Mouse (Mus musculus) heart, embryonic 14.5 days (tissue): ENCODE results near the gene Glo1. TPM values are rescaled to one million over a fixed set of nuclear protein-coding genes. Genes with fewer than 3 reads are reported as not detected.

Experiments
- ATAC-seq: fragments of 200-750 bp; cut with Nextera tagmentation; 2 replicates; pipeline ENCODE4 v1.8.0; 2017; ENCODE audit warnings: low read depth, moderate TSS enrichment; ENCODE audit not compliant: insufficient number of reproducible peaks, insufficient read depth, low FRiP score
- H3K27ac ChIP-seq, 2 experiments: fragments of 200-500 bp in 1 of 2; fragments of 300-500 bp in 1 of 2; sonication (generic) in 1 of 2; replicated peaks in 1 of 2; 2 replicates each; pipeline ENCODE4 v1.5.1; 2012 to 2014; ENCODE audit warnings: low read depth in 2 of 2, low read length in 2 of 2, control low read depth in 1 of 2, mild to moderate bottlenecking in 1 of 2, mixed read lengths in 1 of 2; ENCODE audit not compliant: control insufficient read depth in 1 of 2, insufficient read depth in 1 of 2
- H3K27me3 ChIP-seq: fragments of 300-500 bp; sonication (generic); 2 replicates; pipeline ENCODE4 v1.6.1; 2014; ENCODE audit warnings: mild to moderate bottlenecking, low read length, control low read depth; ENCODE audit not compliant: control insufficient read depth, insufficient read depth
- H3K36me3 ChIP-seq: fragments of 300-500 bp; sonication (generic); 2 replicates; pipeline ENCODE4 v1.6.1; 2014; ENCODE audit warnings: mild to moderate bottlenecking, control low read depth, low read length, mixed read lengths; ENCODE audit not compliant: control insufficient read depth, insufficient read depth
- H3K4me1 ChIP-seq, 2 experiments: fragments of 200-500 bp in 1 of 2; fragments of 300-500 bp in 1 of 2; sonication (generic) in 1 of 2; 2 replicates each; pipeline ENCODE4 v1.6.1; 2012 to 2014; ENCODE audit warnings: low read length in 2 of 2, control low read depth in 1 of 2, mixed read lengths in 1 of 2; ENCODE audit not compliant: control insufficient read depth in 2 of 2, insufficient read depth in 2 of 2
- H3K4me2 ChIP-seq: fragments of 300-500 bp; sonication (generic); 2 replicates; pipeline ENCODE4 v1.6.1; 2014; ENCODE audit warnings: mild to moderate bottlenecking, low read length
- H3K4me3 ChIP-seq, 2 experiments: fragments of 200-500 bp in 1 of 2; fragments of 300-500 bp in 1 of 2; sonication (generic) in 1 of 2; 2 replicates each; pipeline ENCODE4 v1.5.1; 2012 to 2014; ENCODE audit warnings: low read length in 2 of 2, mild to moderate bottlenecking in 2 of 2, control low read depth in 1 of 2, low read depth in 1 of 2, moderate library complexity in 1 of 2; ENCODE audit not compliant: control insufficient read depth in 1 of 2, insufficient read depth in 1 of 2
- H3K9ac ChIP-seq: fragments of 300-500 bp; sonication (generic); 2 replicates; pipeline ENCODE4 v1.6.1; 2014; ENCODE audit warnings: mild to moderate bottlenecking, low read length
- H3K9me3 ChIP-seq: fragments of 300-500 bp; sonication (generic); 2 replicates; pipeline ENCODE4 v1.6.1; 2016; ENCODE audit warnings: low read length, control low read depth; ENCODE audit not compliant: control insufficient read depth
- WGBS: fragments of 180-500 bp; shearing (Covaris S2); extraction: QIAGEN DNeasy Blood & Tissue Kit; methylation state at CpG from one replicate; pipeline ENCODE4 v1.1.7; 2014; 5-methylcytosine and 5-hydroxymethylcytosine counted together
- polyA plus RNA-seq: library from polyadenylated mRNA; unstranded; fragments of >200 nt; fragmentation: Nextera tagmentation; extraction: Ambion mirVana; gene quantifications from 2 replicates; pipeline ENCODE4 v1.2.1, GENCODE M21; 2014

Gene Glo1
- polyA plus RNA-seq, 1 experiment from 2014 or later, result 225 TPM

DNA sequence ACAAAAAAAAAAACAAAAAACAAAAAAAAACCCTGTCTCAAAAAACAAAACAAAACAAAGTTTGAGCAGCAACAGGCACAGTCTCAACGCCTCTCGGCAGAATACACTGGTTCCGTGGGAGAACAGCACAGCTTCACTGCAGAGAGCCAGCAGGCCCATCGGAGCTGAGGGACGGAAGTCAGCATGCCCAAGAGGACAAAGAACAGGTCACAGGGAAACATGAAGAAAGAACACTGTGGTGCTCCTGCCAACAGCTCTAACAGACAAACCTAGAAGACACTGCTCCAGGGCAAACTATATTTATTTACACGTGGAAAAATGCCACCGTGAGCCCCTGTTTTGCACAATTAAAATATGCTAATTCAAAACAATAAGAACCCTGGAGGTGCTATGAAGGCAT is 61.7 kb downstream of the Glo1 start:
- Histone ChIP-seq H3K9ac (no peak overlapping the region; the same call in 1 of the 2 replicates), H3K36me3 (no peaks in the 10 kb centered on the region), H3K9me3 (no peaks in the 10 kb centered on the region), H3K27ac (0 out of 4 replicates have a peak overlapping the region, but pooled peaks of 1 of the 2 experiments have one; percentile 4), H3K4me2 (no peak overlapping the region), H3K4me1 (peaks cover 5 to 13% of the 10 kb centered on the region in 2 experiments; a peak in 3 of 4 replicates), H3K4me3 (no peak overlapping the region), H3K27me3 (no peaks in the 10 kb centered on the region)
- WGBS, result 64% methylated on average over 7 of the region's 7 CpGs
- no peak for ATAC-seq

DNA sequence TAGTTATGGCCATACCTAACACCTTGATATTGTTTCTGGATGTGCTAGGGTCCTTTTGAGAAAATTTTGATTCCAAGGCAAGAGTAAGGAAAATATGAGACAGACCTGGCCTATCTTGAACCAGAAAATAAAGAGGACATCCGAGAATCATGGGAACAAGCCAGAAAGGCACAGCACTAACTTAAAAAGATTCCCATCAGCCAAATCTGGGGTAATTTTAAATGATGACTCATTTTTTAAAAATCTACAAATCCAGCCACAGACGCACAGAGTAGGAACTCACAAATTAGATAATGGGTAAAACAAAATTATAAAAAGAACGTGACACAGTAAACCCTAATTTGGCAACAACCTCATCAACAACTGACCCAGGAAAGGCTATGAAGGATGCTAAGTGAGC is 62.3 kb downstream of the Glo1 start:
- no peak overlapping the region for H3K27ac ChIP-seq
- ATAC-seq, result no peak
- 70% methylated on average over 3 of the region's 3 CpGs for WGBS
- no peaks in the 10 kb centered on the region for H3K36me3 ChIP-seq
- H3K9ac ChIP-seq, result no peak overlapping the region
- no peaks in the 10 kb centered on the region for H3K9me3 ChIP-seq
- H3K4me3 ChIP-seq, result no peak overlapping the region
- peaks cover 5 to 13% of the 10 kb centered on the region in 2 experiments; a peak in 3 of 4 replicates for H3K4me1 ChIP-seq
- no peaks in the 10 kb centered on the region for H3K27me3 ChIP-seq
- no peak overlapping the region for H3K4me2 ChIP-seq

DNA sequence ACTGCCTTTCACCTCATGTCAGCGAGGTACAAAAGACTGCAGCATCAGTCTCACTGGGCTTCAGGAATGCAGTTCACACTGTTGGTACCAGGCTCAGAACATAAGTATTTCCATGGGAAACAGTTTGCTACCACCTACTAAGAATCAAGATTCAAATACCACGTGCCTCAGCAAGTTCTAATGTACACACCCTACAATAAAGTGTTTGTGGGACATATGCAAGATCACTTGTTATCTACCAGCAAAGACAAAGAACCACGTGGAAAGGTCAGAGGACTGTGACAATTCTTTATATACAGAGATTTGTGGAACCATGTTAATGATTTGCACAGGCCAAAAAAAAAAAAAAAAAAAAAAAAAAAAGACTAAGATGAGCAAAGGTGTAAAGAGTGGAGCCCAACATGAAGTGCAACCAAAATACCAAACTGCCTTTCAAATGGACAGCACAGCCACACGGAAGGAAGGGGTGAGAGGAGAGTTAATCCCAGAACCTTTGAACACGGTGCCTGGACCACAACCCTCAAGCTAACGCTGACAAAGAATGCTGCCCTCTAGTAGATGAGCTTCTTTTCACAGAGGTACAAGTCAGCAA is 63.1 kb downstream of the Glo1 start:
- Histone ChIP-seq H3K36me3 (no peaks in the 10 kb centered on the region), H3K27ac (no peak overlapping the region), H3K4me3 (no peak overlapping the region), H3K27me3 (no peaks in the 10 kb centered on the region), H3K9ac (no peak overlapping the region), H3K4me1 (peaks cover 5 to 13% of the 10 kb centered on the region in 2 experiments; a peak in 3 of 4 replicates), H3K4me2 (no peak overlapping the region), H3K9me3 (no peaks in the 10 kb centered on the region)
- 66% methylated on average over 6 of the region's 6 CpGs for WGBS
- no peak for ATAC-seq

DNA sequence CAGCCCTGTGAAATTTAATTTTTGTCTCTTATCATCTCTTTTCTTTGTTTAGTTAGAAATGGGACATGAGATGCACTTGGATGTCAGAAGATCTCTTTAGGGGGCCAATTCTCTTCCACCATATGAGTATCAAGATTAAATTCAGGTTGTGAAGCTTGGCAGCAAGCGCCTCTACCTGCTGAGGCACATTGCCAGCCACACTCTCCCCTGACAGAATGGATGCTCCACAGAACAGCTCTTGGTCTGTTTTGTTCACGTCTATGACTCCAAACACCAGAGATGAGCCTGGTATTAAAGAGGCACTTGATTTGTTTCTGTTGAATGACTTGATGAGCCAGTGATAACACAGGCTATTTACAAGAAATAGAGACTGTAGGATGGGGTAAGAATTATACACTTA is 63.9 kb downstream of the Glo1 start:
- Histone ChIP-seq H3K4me1 (peaks cover 5 to 13% of the 10 kb centered on the region in 2 experiments; a peak in 3 of 4 replicates), H3K4me3 (no peak overlapping the region), H3K27ac (no peak overlapping the region), H3K4me2 (no peak overlapping the region), H3K9me3 (no peaks in the 10 kb centered on the region), H3K9ac (no peak overlapping the region), H3K27me3 (no peaks in the 10 kb centered on the region), H3K36me3 (no peaks in the 10 kb centered on the region)
- WGBS, result 80% methylated on average over 2 of the region's 2 CpGs
- no peak for ATAC-seq

DNA sequence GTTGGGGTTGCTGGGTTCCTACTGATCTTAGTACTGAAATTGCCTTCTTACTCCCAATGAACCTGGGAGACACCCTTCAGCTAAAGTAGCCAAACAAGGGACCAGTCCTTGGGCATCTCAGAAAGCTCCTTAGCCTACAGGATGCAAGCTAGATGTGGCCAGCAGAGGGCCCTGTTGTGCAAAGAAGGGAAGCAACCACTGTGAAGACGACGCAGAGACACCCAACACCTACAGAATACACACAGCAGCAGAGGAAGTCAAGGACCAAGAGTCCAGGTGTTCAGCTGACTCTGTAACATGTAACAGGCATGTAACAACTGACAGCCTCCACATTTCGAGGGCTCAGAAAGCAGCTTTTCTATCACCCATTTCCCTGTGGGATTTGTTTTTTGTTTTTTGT is 67.1 kb downstream of the Glo1 start:
- Histone ChIP-seq H3K9me3 (no peaks in the 10 kb centered on the region), H3K9ac (no peak overlapping the region), H3K27me3 (no peaks in the 10 kb centered on the region), H3K4me2 (no peak overlapping the region), H3K4me3 (no peak overlapping the region), H3K4me1 (no peaks in the 10 kb centered on the region), H3K27ac (no peak overlapping the region), H3K36me3 (no peaks in the 10 kb centered on the region)
- 42% methylated on average over 3 of the region's 3 CpGs for WGBS
- no peak for ATAC-seq

DNA sequence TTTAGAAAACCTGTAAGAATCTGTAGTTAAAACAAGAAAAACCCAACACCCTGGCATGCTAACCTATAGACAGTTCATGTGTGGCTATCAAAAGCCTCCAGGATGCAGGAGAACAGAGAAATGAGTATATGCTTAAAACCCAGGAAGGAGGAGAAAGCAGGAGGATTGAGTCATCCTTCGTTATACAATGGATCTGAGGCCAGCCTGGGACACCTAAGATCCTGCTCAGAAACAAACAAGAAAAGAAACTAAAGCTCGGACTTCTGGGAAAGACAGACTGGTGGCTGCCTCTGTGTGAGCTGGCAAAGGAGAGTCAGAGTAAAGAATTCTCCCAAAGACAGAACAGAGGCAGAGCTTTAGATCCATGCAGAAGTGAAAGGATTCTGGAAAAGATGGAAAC is 68.0 kb downstream of the Glo1 start:
- Histone ChIP-seq H3K4me1 (no peaks in the 10 kb centered on the region), H3K9ac (no peak overlapping the region), H3K9me3 (no peaks in the 10 kb centered on the region), H3K4me2 (no peak overlapping the region), H3K4me3 (no peak overlapping the region), H3K27me3 (no peaks in the 10 kb centered on the region), H3K36me3 (no peaks in the 10 kb centered on the region), H3K27ac (no peak overlapping the region)
- ATAC-seq, result no peak
- 80% methylated on average over 2 of the region's 2 CpGs for WGBS

DNA sequence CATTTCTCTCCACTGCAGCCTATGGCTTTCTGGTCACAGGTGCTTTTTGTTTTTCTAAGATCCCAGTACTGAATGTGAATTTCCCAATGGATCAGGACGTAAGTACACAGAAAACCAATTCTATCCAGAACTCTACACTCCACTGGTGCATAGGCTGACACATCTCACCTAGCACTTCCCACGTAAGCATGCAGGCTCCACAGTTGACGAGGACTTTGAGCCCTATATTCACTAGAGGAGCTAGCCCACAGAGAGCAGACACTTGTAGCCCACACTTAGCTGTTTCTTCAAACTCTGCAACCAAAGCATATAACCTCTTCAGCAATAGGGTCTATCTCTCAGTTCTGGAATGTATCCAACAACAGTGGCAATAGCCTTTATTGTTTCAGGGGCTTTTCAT is 70.2 kb downstream of the Glo1 start:
- 82% methylated on average over 3 of the region's 3 CpGs for WGBS
- no peaks in the 10 kb centered on the region for H3K9me3 ChIP-seq
- H3K4me3 ChIP-seq, result no peak overlapping the region
- H3K36me3 ChIP-seq, result no peaks in the 10 kb centered on the region
- ATAC-seq, result no peak
- no peaks in the 10 kb centered on the region for H3K27me3 ChIP-seq
- H3K4me1 ChIP-seq, result no peaks in the 10 kb centered on the region
- H3K4me2 ChIP-seq, result no peak overlapping the region
- H3K27ac ChIP-seq, result no peak overlapping the region
- H3K9ac ChIP-seq, result no peak overlapping the region
